In the genomic region with DNA sequence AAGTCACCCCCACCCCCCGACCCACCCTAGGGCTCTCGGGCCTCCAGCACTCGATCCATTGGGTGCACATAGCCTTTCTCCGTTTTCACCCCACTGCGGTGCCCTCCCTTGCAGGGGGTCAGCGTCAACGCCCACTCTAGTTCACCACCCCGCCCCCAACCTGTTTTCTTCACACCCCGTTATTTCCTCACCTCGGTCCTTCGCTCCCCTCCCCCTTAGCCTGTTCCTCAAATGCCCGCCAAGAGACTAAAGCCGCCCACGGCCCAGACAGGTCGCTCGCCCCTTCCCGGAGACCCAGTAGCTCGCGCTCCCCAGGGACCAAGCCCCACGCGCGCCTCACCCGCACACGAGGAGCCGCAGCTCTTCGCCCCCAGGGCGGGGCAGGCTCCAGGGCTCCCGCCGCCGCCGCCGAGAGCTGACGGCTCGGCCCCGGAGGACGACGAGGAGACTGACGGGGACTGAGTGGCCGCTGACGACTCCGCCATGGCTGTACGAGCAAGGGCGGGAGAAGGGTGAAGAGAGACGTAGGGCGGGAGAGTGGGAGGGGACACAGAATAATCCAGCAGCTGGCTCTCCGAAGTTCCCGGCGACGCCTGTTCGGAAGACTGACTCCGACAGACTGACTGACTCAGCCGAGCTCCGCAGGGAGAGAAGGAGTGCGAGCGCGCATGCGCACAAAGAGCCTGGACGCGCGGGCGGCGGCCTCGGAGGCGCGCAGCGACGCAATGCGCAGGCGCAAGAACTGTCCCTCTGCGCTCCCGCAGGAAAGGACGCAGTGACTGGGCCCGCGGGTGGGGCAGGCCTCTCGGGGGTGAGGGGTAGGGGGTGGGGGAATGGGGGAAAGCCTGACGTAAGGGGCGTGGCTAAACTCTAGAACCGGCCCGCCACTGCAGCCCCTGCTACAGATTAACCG, we compare ENCODE assay signal across 8 mouse cellular contexts. TPM values are rescaled to one million over a fixed set of nuclear protein-coding genes. Genes with fewer than 3 reads are reported as not detected.
DNase-seq lines count a peak whose midpoint lies in the region; ATAC-seq and TF ChIP-seq lines count a peak whose summit lies in the region.

A gene (minus strand): TSS at position 683 of the 913 bp plus-strand sequence.

- ATAC-seq in embryonic facial prominence, embryonic 14.5 days (ENCODE audit: low read depth), result peak; percentile 93
- peak; percentile 91 for ATAC-seq in limb, embryonic 14.5 days (ENCODE audit: low FRiP score, low read depth)
- ATAC-seq in midbrain, postnatal 0 days (ENCODE audit: low FRiP score), result peak; percentile 94

- peaks cover 5% of the 10 kb centered on the region for H3K4me1 ChIP-seq in embryonic facial prominence, embryonic 14.5 days (ENCODE audit: control insufficient read depth, insufficient read depth, low read length)
- peaks cover 6% of the 10 kb centered on the region for H3K4me1 ChIP-seq in limb, embryonic 14.5 days (ENCODE audit: control insufficient read depth, insufficient read depth, low read length)
- no peaks in the 10 kb centered on the region for H3K4me1 ChIP-seq in midbrain, postnatal 0 days (ENCODE audit: insufficient read depth, low read length)

- H3K27me3 ChIP-seq in embryonic facial prominence, embryonic 14.5 days (replicated peaks; ENCODE audit: control insufficient read depth, insufficient read depth, low read length), result no peaks in the 10 kb centered on the region
- H3K27me3 ChIP-seq in limb, embryonic 14.5 days (ENCODE audit: control insufficient read depth, insufficient read depth, low read length), result no peaks in the 10 kb centered on the region
- no peaks in the 10 kb centered on the region for H3K27me3 ChIP-seq in midbrain, postnatal 0 days (ENCODE audit: insufficient read depth, low read length)

- peak; percentile 91; the same call in 1 of the 2 replicates for TF ChIP-seq POLR2A in limb, embryonic 14.5 days (IDR thresholded peaks at IDR 0.05; ENCODE audit: borderline replicate concordance, extremely low read depth, insufficient read depth, insufficient read length)

- peak within 1 kb of the TSS; percentile 98 for H3K27ac ChIP-seq in embryonic facial prominence, embryonic 14.5 days (replicated peaks; ENCODE audit: low read depth, low read length)
- peak within 1 kb of the TSS; percentile 96 for H3K27ac ChIP-seq in limb, embryonic 14.5 days (replicated peaks; ENCODE audit: low read depth, low read length)
- peak within 1 kb of the TSS; percentile 99 for H3K27ac ChIP-seq in midbrain, postnatal 0 days (ENCODE audit: low read depth, low read length)

- DNase-seq in 3T3-L1 (ENCODE audit: low read depth, low spot score), result peak; percentile 98
- DNase-seq in adrenal gland, postnatal 4 days (ENCODE audit: low spot score in 2 of 2), result peak; percentile 92 to 94
- DNase-seq in embryonic facial prominence, embryonic 14.5 days (ENCODE audit: low spot score), result peak; percentile 98
- DNase-seq in heart, adult 8-10 months (ENCODE audit: low spot score), result peak; percentile 95
- DNase-seq in kidney, adult 9 months, result peak; percentile 97
- DNase-seq in limb, embryonic 14.5 days (ENCODE audit: low spot score), result peak; percentile 97
- DNase-seq in midbrain, postnatal 0 days (ENCODE audit: low spot score), result peak; percentile 98
- peak; percentile 94 for DNase-seq in spleen, postnatal 14 days (ENCODE audit: low spot score in 2 of 2)

- under 1% methylated on average over 57 of the region's 80 CpGs for WGBS in embryonic facial prominence, embryonic 14.5 days
- WGBS in limb, embryonic 14.5 days, result under 1% methylated on average over 80 of the region's 80 CpGs
- WGBS in midbrain, postnatal 0 days, result under 1% methylated on average over 72 of the region's 80 CpGs

- peak within 1 kb of the TSS; percentile 88 for H3K9ac ChIP-seq in embryonic facial prominence, embryonic 14.5 days (ENCODE audit: low read depth, low read length)
- H3K9ac ChIP-seq in limb, embryonic 14.5 days (ENCODE audit: low read depth, low read length, severe bottlenecking), result peak within 1 kb of the TSS; percentile 95
- H3K9ac ChIP-seq in midbrain, postnatal 0 days (replicated peaks; ENCODE audit: low read length, poor library complexity, severe bottlenecking), result peak within 1 kb of the TSS; percentile 99

- TF ChIP-seq CTCF in midbrain, postnatal 0 days (IDR thresholded peaks at IDR 0.05), result no peak

- peak within 1 kb of the TSS; percentile 87 for H3K4me3 ChIP-seq in embryonic facial prominence, embryonic 14.5 days (ENCODE audit: low read depth, low read length)
- peak within 1 kb of the TSS; percentile 99 for H3K4me3 ChIP-seq in limb, embryonic 14.5 days (replicated peaks; ENCODE audit: low read length)
- peak within 1 kb of the TSS; percentile 90 for H3K4me3 ChIP-seq in midbrain, postnatal 0 days (ENCODE audit: low read depth, low read length)

- H3K4me2 ChIP-seq in embryonic facial prominence, embryonic 14.5 days (ENCODE audit: low read depth, low read length), result peak within 1 kb of the TSS; percentile 76
- H3K4me2 ChIP-seq in limb, embryonic 14.5 days (replicated peaks; ENCODE audit: low read depth, low read length, severe bottlenecking), result peak within 1 kb of the TSS; percentile 74
- peak within 1 kb of the TSS; percentile 65 for H3K4me2 ChIP-seq in midbrain, postnatal 0 days (ENCODE audit: low read depth, low read length, poor library complexity, severe bottlenecking)

- H3K9me3 ChIP-seq in embryonic facial prominence, embryonic 14.5 days (ENCODE audit: control insufficient read depth, low read length), result no peaks in the 10 kb centered on the region
- no peaks in the 10 kb centered on the region for H3K9me3 ChIP-seq in limb, embryonic 14.5 days (ENCODE audit: control insufficient read depth, low read length)
- H3K9me3 ChIP-seq in midbrain, postnatal 0 days (ENCODE audit: low read length), result no peaks in the 10 kb centered on the region

- H3K36me3 ChIP-seq in embryonic facial prominence, embryonic 14.5 days (ENCODE audit: control insufficient read depth, insufficient read depth, low read length), result no peaks in the 10 kb centered on the region
- H3K36me3 ChIP-seq in limb, embryonic 14.5 days (ENCODE audit: control insufficient read depth, insufficient read depth, low read length), result no peaks in the 10 kb centered on the region
- no peaks in the 10 kb centered on the region for H3K36me3 ChIP-seq in midbrain, postnatal 0 days (ENCODE audit: insufficient read depth, low read length)

RNA-seq across cellular contexts. Expression of the gene that starts here (rescaled TPM):
- total RNA-seq in adrenal gland, postnatal 4 days (2021), result 100 to 1,000 TPM; 130 to 147 TPM
- 132 and 136 TPM in 2 replicates for polyA plus RNA-seq in embryonic facial prominence, embryonic 14.5 days (2014; fragmentation: Nextera tagmentation; extraction: Ambion mirVana)
- total RNA-seq in heart, adult 8-10 months (2022), result 10 to 100 TPM; 68.0 to 76.0 (median 73.0) TPM
- 112 and 118 TPM in 2 replicates for polyA plus RNA-seq in limb, embryonic 14.5 days (2012; rRNA removed)
- 102 and 107 TPM in 2 replicates for polyA plus RNA-seq in limb, embryonic 14.5 days (2014; fragmentation: Nextera tagmentation; extraction: Ambion mirVana)
- 420 and 473 TPM in 2 replicates for total RNA-seq in midbrain, postnatal 0 days (2014; rRNA removed)
- 741 and 750 TPM in 2 replicates for polyA plus RNA-seq in midbrain, postnatal 0 days (2015; fragmentation: Nextera tagmentation; extraction: Ambion mirVana)

Comparison
In these comparisons a context has a peak if more than half of its experiments do, and no peak if none do; other contexts are left out.
1. Peak in every context shown above with its lines: DNase-seq, ATAC-seq, H3K4me3 ChIP-seq and H3K27ac ChIP-seq.